Mouse (Mus musculus) layer of hippocampus, adult 2 months (tissue): ENCODE results near the gene Utp14b. TPM values are rescaled to one million over a fixed set of nuclear protein-coding genes. Genes with fewer than 3 reads are reported as not detected.
A peak's percentile ranks its signal among the peaks of the same experiment; 100 is the strongest.

Source experiments
- DNase-seq, 2 experiments: peaks; one replicate each; pipeline ENCODE4 v3.0.0; 2022; ENCODE audit warnings: low spot score in 2 of 2
- H3K27ac ChIP-seq: fragments of 200-600 bp; 2 replicates; pipeline ENCODE4 v1.8.1; 2022
- H3K4me3 ChIP-seq: fragments of 200-600 bp; 2 replicates; pipeline ENCODE4 v1.8.1; 2022; ENCODE audit warnings: mild to moderate bottlenecking
- CTCF ChIP-seq: fragments of 200-600 bp; conservative IDR thresholded peaks from 2 replicates; pipeline ENCODE4 v1.8.1; 2022; ENCODE audit warnings: antibody characterized with exemption, mild to moderate bottlenecking, moderate library complexity
- total RNA-seq, 2 experiments: library from RNA; stranded (reverse); gene quantifications; 2 replicates each; pipeline ENCODE4 v1.2.3; 2021

Utp14b gene
- total RNA-seq, 2 experiments from 2014 or later = 21.6 to 28.7 TPM

- no peak for DNase-seq
- H3K4me3 ChIP-seq = peak overlapping the region; percentile 99
- TF ChIP-seq CTCF = no peak
- peak overlapping the region; percentile 98 for H3K27ac ChIP-seq
These were observed 713 bp upstream of the Utp14b start for GRCm38 (mm10) chr1:78657021-78657629.

DNA sequence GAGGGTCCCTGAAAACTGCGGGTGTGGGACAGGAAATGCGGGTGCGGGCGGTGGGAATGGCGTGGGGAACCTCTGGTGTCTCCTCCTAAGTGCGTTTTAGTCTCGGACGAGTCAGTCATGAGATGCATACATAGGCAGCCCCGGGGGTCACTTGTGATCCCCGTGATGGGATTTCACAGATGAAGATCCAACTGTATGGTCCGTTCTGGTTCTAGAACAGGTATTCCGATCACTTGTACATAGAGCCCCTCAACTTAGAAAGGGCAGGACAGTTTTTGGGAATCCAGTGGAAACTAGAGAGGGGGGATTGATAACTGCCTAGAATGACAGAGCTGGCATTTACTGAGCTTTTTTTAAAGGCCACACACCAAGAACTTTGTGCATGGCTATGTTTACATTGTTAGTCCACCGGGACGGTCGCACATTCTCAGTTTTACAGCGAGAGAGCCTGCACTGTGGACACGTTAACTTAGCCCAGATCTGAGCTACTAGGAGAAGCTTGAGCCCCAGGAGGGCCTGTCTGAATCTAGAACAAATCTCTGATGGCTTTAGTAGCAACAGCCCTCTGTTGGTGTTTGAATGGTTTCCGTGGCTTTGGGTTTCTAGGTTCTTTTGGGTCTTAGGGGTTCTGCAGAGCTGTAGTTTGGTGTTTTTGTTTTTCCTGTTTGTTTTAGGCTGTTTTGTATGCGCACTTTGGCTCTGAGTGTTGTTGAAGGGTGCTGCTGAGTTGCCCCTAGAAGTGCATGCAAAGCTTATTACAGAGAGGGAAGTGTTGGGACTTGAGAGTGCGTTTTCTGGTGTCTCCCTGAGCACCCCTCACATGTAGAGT is 817 bp downstream of the Utp14b start:
- TF ChIP-seq CTCF = no peak
- no peak for DNase-seq
- Histone ChIP-seq H3K4me3 (peak overlapping the region; percentile 99), H3K27ac (peak overlapping the region; percentile 98)

DNA sequence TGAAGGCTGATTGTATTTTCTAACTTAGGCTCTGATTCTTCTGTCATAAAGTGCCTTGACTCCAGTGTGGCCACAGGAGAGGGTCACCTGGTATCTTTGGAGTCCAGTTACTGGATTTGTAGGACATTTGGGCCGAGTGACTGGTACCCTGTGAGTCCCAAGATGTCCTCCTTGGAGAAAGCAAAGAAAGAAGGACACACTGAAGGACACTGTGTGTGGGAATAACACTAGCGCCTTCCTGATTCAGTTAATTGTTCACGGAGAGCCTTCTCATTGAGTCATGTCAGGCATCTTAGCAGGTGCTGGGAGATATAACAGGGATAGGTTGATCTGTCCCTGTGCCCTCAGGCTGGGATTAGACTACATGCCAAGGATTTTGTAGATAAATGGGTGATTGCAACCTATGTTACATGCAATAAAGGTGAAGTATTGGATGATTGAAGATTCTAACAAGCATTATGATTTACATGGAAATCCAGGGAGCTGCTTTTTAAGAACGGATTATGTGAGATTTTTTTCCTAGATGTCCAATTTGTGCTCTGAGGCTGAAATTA is 1.5 kb downstream of the Utp14b start:
- Histone ChIP-seq H3K27ac (peak overlapping the region; percentile 98), H3K4me3 (peak overlapping the region; percentile 99)
- DNase-seq = no peak
- TF ChIP-seq CTCF = no peak

- Histone ChIP-seq H3K4me3 (peak overlapping the region; percentile 4; the same call in 1 of the 2 replicates), H3K27ac (peak overlapping the region; percentile 28; the same call in 1 of the 2 replicates)
- TF ChIP-seq CTCF = no peak
- no peak for DNase-seq
These were observed 6.5 kb downstream of the Utp14b start for GRCm38 (mm10) chr1:78664326-78664725.

DNA sequence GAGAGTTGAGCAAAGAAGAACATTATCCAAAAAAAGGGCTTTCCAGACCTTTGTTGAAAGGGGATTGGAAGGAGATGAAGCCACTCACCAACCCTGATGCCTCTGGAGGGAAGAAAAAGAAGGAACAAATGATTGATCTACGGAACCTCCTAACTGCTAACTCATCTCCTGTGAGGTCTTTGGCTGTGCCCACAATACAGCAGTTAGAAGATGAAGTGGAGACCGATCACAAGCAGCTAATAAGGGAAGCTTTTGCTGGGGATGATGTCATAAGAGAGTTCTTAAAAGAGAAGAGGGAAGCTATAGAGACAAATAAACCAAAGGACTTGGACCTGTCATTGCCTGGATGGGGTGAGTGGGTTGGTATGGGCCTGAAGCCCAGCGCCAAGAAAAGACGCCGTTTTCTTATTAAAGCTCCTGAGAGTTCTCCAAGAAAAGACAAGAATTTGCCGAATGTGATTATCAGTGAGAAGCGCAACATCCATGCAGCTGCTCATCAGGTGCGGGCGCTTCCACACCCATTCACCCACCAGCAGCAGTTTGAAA is 8.2 kb downstream of the Utp14b start:
- Histone ChIP-seq H3K4me3 (no peak overlapping the region), H3K27ac (no peak overlapping the region)
- DNase-seq = no peak
- TF ChIP-seq CTCF = no peak

GRCm38 (mm10) chr1:78666585-78666984 is 8.7 kb downstream of the Utp14b start:
- no peak overlapping the region for H3K4me3 ChIP-seq
- no peak for TF ChIP-seq CTCF
- DNase-seq = no peak
- no peak overlapping the region for H3K27ac ChIP-seq

- no peak for TF ChIP-seq CTCF
- no peak overlapping the region for H3K27ac ChIP-seq
- no peak overlapping the region for H3K4me3 ChIP-seq
- DNase-seq = no peak
These were observed 24.5 kb downstream of the Utp14b start for GRCm38 (mm10) chr1:78682291-78682690.

DNA sequence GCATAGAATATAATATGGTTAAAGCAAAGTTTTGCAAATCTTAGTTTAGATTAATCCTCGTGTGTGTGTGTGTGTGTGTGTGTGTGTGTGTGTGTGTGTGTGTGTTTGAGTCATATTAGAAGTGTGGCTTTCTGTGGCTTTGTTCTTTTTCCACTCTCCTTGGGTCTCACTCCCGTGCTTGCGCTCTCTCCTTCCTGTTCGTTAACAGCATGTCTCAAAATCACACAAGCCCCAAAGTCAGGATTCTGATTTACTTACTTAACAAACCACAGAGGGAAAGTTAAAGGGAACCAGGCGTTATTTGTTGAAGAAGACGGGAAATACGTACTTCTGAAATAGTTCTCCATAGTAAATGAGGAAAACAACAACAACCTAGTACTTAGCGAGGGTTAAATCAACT is 26.3 kb downstream of the Utp14b start:
- TF ChIP-seq CTCF = no peak
- H3K27ac ChIP-seq = no peak overlapping the region
- DNase-seq = no peak
- no peak overlapping the region for H3K4me3 ChIP-seq

- TF ChIP-seq CTCF = peak; percentile 80
- no peak overlapping the region for H3K4me3 ChIP-seq
- DNase-seq = no peak
- no peak overlapping the region for H3K27ac ChIP-seq
These were observed 29.0 kb downstream of the Utp14b start for GRCm38 (mm10) chr1:78686872-78687271.

GRCm38 (mm10) chr1:78688149-78688548 is 30.3 kb downstream of the Utp14b start:
- DNase-seq = no peak
- Histone ChIP-seq H3K4me3 (no peak overlapping the region), H3K27ac (no peak overlapping the region)
- peak; percentile 44 for TF ChIP-seq CTCF

DNA sequence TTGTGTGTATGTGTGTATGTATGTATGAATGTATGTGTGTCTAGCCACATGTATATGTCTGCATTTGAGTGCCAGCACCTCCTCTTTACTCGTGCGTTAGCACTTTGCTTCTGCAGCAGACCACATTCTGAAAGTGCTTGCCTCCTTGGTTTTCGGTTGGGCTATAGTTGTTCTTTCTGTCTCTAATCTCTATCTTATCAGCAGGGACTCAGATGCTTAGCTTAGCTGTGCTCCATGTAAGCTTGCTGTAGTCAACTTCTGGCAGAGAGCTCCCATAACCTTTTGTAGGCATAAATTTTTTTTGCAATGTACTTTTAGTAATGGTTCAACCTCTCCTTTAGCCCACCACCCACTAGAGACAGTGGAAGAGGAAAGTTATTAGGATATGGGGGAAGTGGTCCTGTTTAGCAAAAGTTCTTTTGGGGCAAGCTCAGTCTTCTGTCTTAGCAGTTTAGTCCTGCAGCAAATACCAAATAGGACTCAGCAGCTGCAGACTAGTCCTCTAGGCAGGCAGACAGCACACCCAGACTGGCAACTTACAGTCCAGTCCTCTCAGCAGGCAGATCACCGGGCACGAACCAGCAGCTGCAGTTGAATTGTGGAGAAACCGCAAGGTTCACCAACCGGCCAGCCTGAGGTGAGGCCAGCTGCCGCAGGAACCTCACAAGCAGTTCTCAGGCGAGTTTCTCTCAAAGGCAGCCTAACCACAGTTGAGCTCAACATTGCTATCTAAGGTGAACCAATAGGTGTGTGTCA is 36.8 kb downstream of the Utp14b start:
- no peak overlapping the region for H3K27ac ChIP-seq
- no peak overlapping the region for H3K4me3 ChIP-seq
- DNase-seq = no peak
- TF ChIP-seq CTCF = no peak

DNA sequence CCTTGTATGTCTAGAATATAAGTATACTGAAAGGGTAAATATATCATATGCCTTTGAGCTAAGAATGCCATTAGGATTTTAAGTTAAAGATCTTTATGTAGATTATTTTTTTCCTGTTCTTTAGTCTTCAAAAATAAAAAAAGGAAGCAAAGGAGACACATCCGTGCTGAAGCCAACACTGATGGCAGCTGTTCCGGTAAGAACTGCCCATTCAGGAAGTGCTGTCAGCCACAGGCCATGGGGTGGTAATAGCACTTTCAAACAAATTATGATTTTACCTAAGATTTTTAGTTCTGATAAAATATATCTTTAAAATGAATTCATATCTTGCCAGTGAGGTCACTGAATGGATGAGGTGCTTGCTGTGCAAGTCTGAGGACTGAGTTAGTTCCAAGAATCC is 38.5 kb downstream of the Utp14b start:
- TF ChIP-seq CTCF = no peak
- H3K4me3 ChIP-seq = no peak overlapping the region
- H3K27ac ChIP-seq = no peak overlapping the region
- no peak for DNase-seq

DNA sequence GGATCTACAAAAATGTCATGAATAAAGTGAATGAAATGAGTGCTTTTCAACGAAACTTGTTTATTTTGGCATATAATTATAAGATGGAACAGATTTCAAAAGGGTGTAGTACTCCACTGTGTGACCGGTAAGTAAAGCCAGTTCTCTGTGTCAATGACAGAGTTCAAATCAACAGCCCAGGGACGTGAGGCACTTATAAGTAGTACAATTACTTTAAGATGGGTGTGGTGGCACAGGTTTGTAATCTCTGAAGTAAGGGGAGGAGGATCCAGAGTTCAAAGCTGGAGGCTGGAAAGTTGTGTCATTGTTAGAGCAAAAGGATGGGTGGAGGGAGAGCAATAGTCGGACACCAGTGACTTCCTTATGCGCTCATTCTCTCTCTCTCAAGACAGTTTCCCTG is 39.1 kb downstream of the Utp14b start:
- no peak overlapping the region for H3K4me3 ChIP-seq
- no peak overlapping the region for H3K27ac ChIP-seq
- DNase-seq = no peak
- no peak for TF ChIP-seq CTCF
